9 mouse cellular contexts compared by ENCODE assay signal in genomic region chrX:136993641-136994040, GRCm38 (mm10). TPM values are rescaled to one million over a fixed set of nuclear protein-coding genes. Genes with fewer than 3 reads are reported as not detected.
A peak's percentile ranks its signal among the peaks of the same experiment; 100 is the strongest.
DNase-seq lines count a peak whose midpoint lies in the region; ATAC-seq lines count a peak whose summit lies in the region.
"Had no signal": no experiment of that assay in that cellular context is flagged by ENCODE, and none has a peak within 500 bp of the region (broad histone marks: within the 10 kb centered on the region; RNA-seq: fewer than 3 reads in every experiment).

No protein-coding gene starts in this region.

- H3K9me3 ChIP-seq in liver, embryonic 11.5 days (ENCODE audit: control insufficient read depth, low read length) = no peaks in the 10 kb centered on the region
- no peaks in the 10 kb centered on the region for H3K9me3 ChIP-seq in hindbrain, embryonic 15.5 days
- H3K9me3 ChIP-seq in neural tube, embryonic 14.5 days (ENCODE audit: control insufficient read depth, low read length) = no peaks in the 10 kb centered on the region

- no peak overlapping the region for H3K9ac ChIP-seq in liver, embryonic 11.5 days (ENCODE audit: low read depth, low read length)
- H3K9ac ChIP-seq in hindbrain, embryonic 15.5 days = peak overlapping the region; percentile 69
- H3K9ac ChIP-seq in neural tube, embryonic 14.5 days (replicated peaks; ENCODE audit: low read depth, low read length) = peak overlapping the region; percentile 65
- H3K9ac ChIP-seq: liver, embryonic 14.5 days had no signal

- WGBS in liver, embryonic 11.5 days = 39% methylated on average over 14 of the region's 14 CpGs
- 24% methylated on average over 14 of the region's 14 CpGs for WGBS in hindbrain, embryonic 15.5 days
- 26% methylated on average over 14 of the region's 14 CpGs for WGBS in neural tube, embryonic 14.5 days

- H3K27ac ChIP-seq in liver, embryonic 11.5 days (ENCODE audit: low read depth, low read length) = no peak overlapping the region
- H3K27ac ChIP-seq in hindbrain, embryonic 15.5 days (replicated peaks) = peak overlapping the region; percentile 92
- H3K27ac ChIP-seq in neural tube, embryonic 14.5 days (ENCODE audit: low read depth, low read length) = peak overlapping the region; percentile 86
- H3K27ac ChIP-seq: liver, embryonic 14.5 days had no signal

- H3K27me3 ChIP-seq in liver, embryonic 11.5 days (replicated peaks; ENCODE audit: control insufficient read depth, insufficient read depth, low read length) = peaks cover 25% of the 10 kb centered on the region
- H3K27me3 ChIP-seq in hindbrain, embryonic 15.5 days = no peaks in the 10 kb centered on the region
- no peaks in the 10 kb centered on the region for H3K27me3 ChIP-seq in neural tube, embryonic 14.5 days (ENCODE audit: control insufficient read depth, insufficient read depth, low read length)

- H3K4me1 ChIP-seq in liver, embryonic 11.5 days (replicated peaks; ENCODE audit: control insufficient read depth, insufficient read depth, low read length) = no peaks in the 10 kb centered on the region
- peaks cover 25% of the 10 kb centered on the region for H3K4me1 ChIP-seq in hindbrain, embryonic 15.5 days (replicated peaks)
- H3K4me1 ChIP-seq in neural tube, embryonic 14.5 days (ENCODE audit: control insufficient read depth, insufficient read depth, low read length) = no peaks in the 10 kb centered on the region

- no peak for ATAC-seq in liver, embryonic 11.5 days (replicated peaks; ENCODE audit: low FRiP score)
- no peak for ATAC-seq in hindbrain, embryonic 15.5 days (ENCODE audit: low FRiP score, low read depth)
- no peak for ATAC-seq in neural tube, embryonic 14.5 days (ENCODE audit: low read depth)

- no peaks in the 10 kb centered on the region for H3K36me3 ChIP-seq in liver, embryonic 11.5 days (ENCODE audit: control insufficient read depth, insufficient read depth, low read length)
- H3K36me3 ChIP-seq in hindbrain, embryonic 15.5 days = no peaks in the 10 kb centered on the region
- no peaks in the 10 kb centered on the region for H3K36me3 ChIP-seq in neural tube, embryonic 14.5 days (ENCODE audit: control insufficient read depth, insufficient read depth, low read length)

- DNase-seq in liver, embryonic 11.5 days (ENCODE audit: low spot score) = no peak
- DNase-seq in liver = no peak
- DNase-seq in cerebellum, postnatal 10 days = peak; percentile 50 to 70
- DNase-seq in c-Kit-positive CD71-positive TER-119-positive erythroid progenitor cells, embryonic 14.5 days (ENCODE audit: low spot score) = no peak
- DNase-seq in layer of hippocampus, adult 8-10 months (ENCODE audit: low spot score in 2 of 2) = no peak
- no peak for DNase-seq in adrenal gland, postnatal 10 days

- H3K4me3 ChIP-seq in liver, embryonic 11.5 days (ENCODE audit: low read depth, low read length) = no peak overlapping the region; the same call in 1 of the 2 replicates
- peak overlapping the region; percentile 50 for H3K4me3 ChIP-seq in hindbrain, embryonic 15.5 days
- H3K4me3 ChIP-seq in neural tube, embryonic 14.5 days (ENCODE audit: low read depth, low read length) = peak overlapping the region; percentile 46

- H3K4me2 ChIP-seq in liver, embryonic 11.5 days = peak overlapping the region; percentile 56
- H3K4me2 ChIP-seq in hindbrain, embryonic 15.5 days = peak overlapping the region; percentile 59
- H3K4me2 ChIP-seq in neural tube, embryonic 14.5 days (ENCODE audit: low read depth, low read length) = peak overlapping the region; percentile 58

RNA-seq across cellular contexts. Expression of gene Zcchc18, which starts 0.7 kb away (rescaled TPM):
- 2.6 and 3.0 TPM in 2 replicates for polyA plus RNA-seq in liver, embryonic 11.5 days (2014; fragmentation: Nextera tagmentation; extraction: Ambion mirVana)
- 409 and 412 TPM in 2 replicates for polyA plus RNA-seq in hindbrain, embryonic 15.5 days (2015; fragmentation: Nextera tagmentation; extraction: Ambion mirVana)
- 366 and 415 TPM in 2 replicates for polyA plus RNA-seq in neural tube, embryonic 14.5 days (2014; fragmentation: Nextera tagmentation; extraction: Ambion mirVana)
- 100 to 1,000 TPM; 251 to 290 (median 278) TPM for total RNA-seq in layer of hippocampus, adult 8-10 months (2022)
- total RNA-seq in adrenal gland, postnatal 10 days (2021) = 10 to 100 TPM in 1 of 2 experiments, 1 to 10 TPM in 1; 9.9 to 14.0 TPM

RNA-seq across cellular contexts. Expression of gene Tmsb15b1, which starts 17.0 kb away (rescaled TPM):
- 6.2 and 8.4 TPM in 2 replicates for polyA plus RNA-seq in liver, embryonic 11.5 days (2014; fragmentation: Nextera tagmentation; extraction: Ambion mirVana)
- polyA plus RNA-seq in hindbrain, embryonic 15.5 days (2015; fragmentation: Nextera tagmentation; extraction: Ambion mirVana) = 29.2 and 36.6 TPM in 2 replicates
- 40.9 and 45.1 TPM in 2 replicates for polyA plus RNA-seq in neural tube, embryonic 14.5 days (2014; fragmentation: Nextera tagmentation; extraction: Ambion mirVana)
- total RNA-seq in layer of hippocampus, adult 8-10 months (2022) = 1 to 10 TPM; 2.8 to 8.9 (median 5.3) TPM
- 1 to 10 TPM; 4.6 to 7.5 TPM for total RNA-seq in adrenal gland, postnatal 10 days (2021)

RNA-seq across cellular contexts. Expression of gene Tmsb15l, which starts 17.0 kb away (rescaled TPM):
- 1.8 and 2.8 TPM in 2 replicates for polyA plus RNA-seq in liver, embryonic 11.5 days (2014; fragmentation: Nextera tagmentation; extraction: Ambion mirVana)
- 7.5 and 8.4 TPM in 2 replicates for polyA plus RNA-seq in hindbrain, embryonic 15.5 days (2015; fragmentation: Nextera tagmentation; extraction: Ambion mirVana)
- polyA plus RNA-seq in neural tube, embryonic 14.5 days (2014; fragmentation: Nextera tagmentation; extraction: Ambion mirVana) = 12.4 and 12.6 TPM in 2 replicates
- total RNA-seq in layer of hippocampus, adult 8-10 months (2022) = 1 to 10 TPM; 1.6 to 3.9 (median 3.8) TPM
- total RNA-seq in adrenal gland, postnatal 10 days (2021) = 1 to 10 TPM; 1.0 to 1.1 TPM

RNA-seq across cellular contexts. Expression of gene Tmsb15b2, which starts 18.3 kb away (rescaled TPM):
- polyA plus RNA-seq in liver, embryonic 11.5 days (2014; fragmentation: Nextera tagmentation; extraction: Ambion mirVana) = 14.5 and 21.1 TPM in 2 replicates
- polyA plus RNA-seq in hindbrain, embryonic 15.5 days (2015; fragmentation: Nextera tagmentation; extraction: Ambion mirVana) = 78.8 and 84.8 TPM in 2 replicates
- polyA plus RNA-seq in neural tube, embryonic 14.5 days (2014; fragmentation: Nextera tagmentation; extraction: Ambion mirVana) = 105 and 112 TPM in 2 replicates
- 10 to 100 TPM; 11.6 to 19.9 (median 16.2) TPM for total RNA-seq in layer of hippocampus, adult 8-10 months (2022)
- total RNA-seq in adrenal gland, postnatal 10 days (2021) = 10 to 100 TPM; 13.1 to 18.8 TPM

RNA-seq across cellular contexts. Expression of gene Slc25a53, which starts 44.5 kb away (rescaled TPM):
- 3.7 and 5.0 TPM in 2 replicates for polyA plus RNA-seq in liver, embryonic 11.5 days (2014; fragmentation: Nextera tagmentation; extraction: Ambion mirVana)
- 12.1 and 14.6 TPM in 2 replicates for polyA plus RNA-seq in hindbrain, embryonic 15.5 days (2015; fragmentation: Nextera tagmentation; extraction: Ambion mirVana)
- 13.1 and 15.1 TPM in 2 replicates for polyA plus RNA-seq in neural tube, embryonic 14.5 days (2014; fragmentation: Nextera tagmentation; extraction: Ambion mirVana)
- total RNA-seq in layer of hippocampus, adult 8-10 months (2022) = 10 to 100 TPM; 24.6 to 35.4 (median 32.0) TPM
- total RNA-seq in adrenal gland, postnatal 10 days (2021) = 10 to 100 TPM in 1 of 2 experiments, 1 to 10 TPM in 1; 7.3 to 14.0 TPM

Comparison
In these comparisons a context has a peak if more than half of its experiments do, and no peak if none do; other contexts are left out.
1. DNase-seq: peak in cerebellum, postnatal 10 days (2 of 2); none in liver, embryonic 11.5 days (single experiment), liver (single experiment), c-Kit-positive CD71-positive TER-119-positive erythroid progenitor cells, embryonic 14.5 days (single experiment), layer of hippocampus, adult 8-10 months (0 of 2) and adrenal gland, postnatal 10 days (single experiment).
2. RNA of gene Zcchc18, which starts 0.7 kb away (polyA plus RNA-seq): 366 to 415 TPM in neural tube, embryonic 14.5 days and 409 to 412 TPM in hindbrain, embryonic 15.5 days; 2.6 to 3.0 TPM in liver, embryonic 11.5 days; every median in the first group is over 10 times any median in the second.
3. Peak in every context shown above with its lines, with median percentiles within 50 percentile points of each other: H3K4me2 ChIP-seq.